18 mouse cellular contexts compared by ENCODE assay signal in the genomic region with DNA sequence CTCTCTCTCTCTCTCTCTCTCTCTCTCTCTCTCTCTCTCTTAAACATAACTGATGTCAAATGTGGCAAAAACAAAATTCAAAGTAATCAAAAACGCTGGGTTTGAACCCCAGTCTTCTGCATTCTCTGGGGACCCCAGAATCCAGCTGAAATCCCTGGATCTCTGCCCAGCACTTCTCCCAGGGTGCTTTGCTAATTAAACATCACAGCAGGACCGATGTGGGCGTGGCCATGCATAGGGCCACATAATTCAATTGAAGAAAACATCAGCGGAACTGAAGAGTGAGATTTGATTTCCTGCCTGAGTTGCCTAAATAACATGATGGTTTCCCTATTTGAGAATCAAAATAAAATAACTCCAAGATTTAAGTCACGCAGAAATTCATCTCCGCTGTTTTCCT.
DNase-seq lines count a peak whose midpoint lies in the region; ATAC-seq and TF ChIP-seq lines count a peak whose summit lies in the region.
"Had no signal": no experiment of that assay in that cellular context is flagged by ENCODE, and none has a peak within 500 bp of the region (broad histone marks: within the 10 kb centered on the region; RNA-seq: fewer than 3 reads in every experiment).

No protein-coding gene starts in this region.

- H3K36me3 ChIP-seq in embryonic facial prominence, embryonic 12.5 days: no peaks in the 10 kb centered on the region
- H3K36me3 ChIP-seq in embryonic facial prominence, embryonic 10.5 days (replicated peaks): no peaks in the 10 kb centered on the region
- H3K36me3 ChIP-seq in kidney, embryonic 15.5 days: no peaks in the 10 kb centered on the region
- H3K36me3 ChIP-seq in kidney, adult 2 months (ENCODE audit: control insufficient read depth, insufficient read depth, low read length): no peaks in the 10 kb centered on the region
- no peaks in the 10 kb centered on the region for H3K36me3 ChIP-seq in midbrain, embryonic 14.5 days (ENCODE audit: control insufficient read depth, insufficient read depth, low read length)
- H3K36me3 ChIP-seq in midbrain, embryonic 11.5 days (ENCODE audit: control insufficient read depth, insufficient read depth, low read length): no peaks in the 10 kb centered on the region
- H3K36me3 ChIP-seq: limb, embryonic 10.5 days; liver, embryonic 13.5 days; neural tube, embryonic 12.5 days had no signal

- H3K27ac ChIP-seq in embryonic facial prominence, embryonic 12.5 days: peak overlapping the region; percentile 43; the same call in 1 of the 2 replicates
- no peak overlapping the region for H3K27ac ChIP-seq in embryonic facial prominence, embryonic 10.5 days (replicated peaks)
- peak overlapping the region; percentile 6; the same call in 1 of the 2 replicates for H3K27ac ChIP-seq in kidney, embryonic 15.5 days
- H3K27ac ChIP-seq in kidney, adult 2 months (ENCODE audit: insufficient read depth, low read depth, low read length): no peak overlapping the region
- no peak overlapping the region for H3K27ac ChIP-seq in midbrain, embryonic 14.5 days (replicated peaks; ENCODE audit: low read depth, low read length)
- H3K27ac ChIP-seq in midbrain, embryonic 11.5 days (ENCODE audit: low read depth, low read length): no peak overlapping the region
- H3K27ac ChIP-seq: layer of hippocampus, adult 2 months; limb, embryonic 10.5 days; liver, embryonic 13.5 days; macrophage; neural tube, embryonic 12.5 days had no signal

- peaks cover 33% of the 10 kb centered on the region for H3K4me1 ChIP-seq in embryonic facial prominence, embryonic 12.5 days
- peaks cover 8% of the 10 kb centered on the region; the same call in 1 of the 2 replicates for H3K4me1 ChIP-seq in embryonic facial prominence, embryonic 10.5 days
- peaks cover 14% of the 10 kb centered on the region for H3K4me1 ChIP-seq in kidney, embryonic 15.5 days
- no peaks in the 10 kb centered on the region for H3K4me1 ChIP-seq in kidney, adult 2 months (ENCODE audit: control insufficient read depth, insufficient read depth, low read length)
- no peaks in the 10 kb centered on the region for H3K4me1 ChIP-seq in midbrain, embryonic 14.5 days (ENCODE audit: control insufficient read depth, insufficient read depth, low read length)
- H3K4me1 ChIP-seq in midbrain, embryonic 11.5 days (ENCODE audit: control insufficient read depth, insufficient read depth, low read length): no peaks in the 10 kb centered on the region; the same call in 1 of the 2 replicates
- H3K4me1 ChIP-seq: limb, embryonic 10.5 days; liver, embryonic 13.5 days; neural tube, embryonic 12.5 days had no signal

- no peak overlapping the region for H3K4me2 ChIP-seq in embryonic facial prominence, embryonic 12.5 days (replicated peaks)
- H3K4me2 ChIP-seq in kidney, embryonic 15.5 days: no peak overlapping the region
- H3K4me2 ChIP-seq in midbrain, embryonic 14.5 days (ENCODE audit: low read length): no peak overlapping the region
- H3K4me2 ChIP-seq in midbrain, embryonic 11.5 days: no peak overlapping the region
- H3K4me2 ChIP-seq: liver, embryonic 13.5 days; neural tube, embryonic 12.5 days had no signal

- H3K9me3 ChIP-seq in embryonic facial prominence, embryonic 12.5 days: no peaks in the 10 kb centered on the region
- no peaks in the 10 kb centered on the region for H3K9me3 ChIP-seq in embryonic facial prominence, embryonic 10.5 days
- no peaks in the 10 kb centered on the region for H3K9me3 ChIP-seq in kidney, embryonic 15.5 days (replicated peaks)
- no peaks in the 10 kb centered on the region for H3K9me3 ChIP-seq in midbrain, embryonic 14.5 days (ENCODE audit: control insufficient read depth, low read length)
- no peaks in the 10 kb centered on the region for H3K9me3 ChIP-seq in midbrain, embryonic 11.5 days (ENCODE audit: control insufficient read depth, low read length)
- H3K9me3 ChIP-seq: limb, embryonic 10.5 days; liver, embryonic 13.5 days; neural tube, embryonic 12.5 days had no signal

- no peak for TF ChIP-seq CTCF in kidney, adult 2 months (conservative IDR thresholded peaks at IDR 0.05; ENCODE audit: insufficient read depth, insufficient read length, low read depth, low read length)

- DNase-seq in embryonic facial prominence, embryonic 10.5 days (ENCODE audit: low spot score): no peak
- DNase-seq in kidney, adult 2 months: no peak
- peak; percentile 37 for DNase-seq in midbrain, embryonic 14.5 days
- DNase-seq in midbrain, embryonic 11.5 days (ENCODE audit: low spot score, missing footprints): no peak
- peak; percentile 68 to 76 for DNase-seq in kidney, postnatal 4 days
- DNase-seq in adrenal gland, postnatal 10 days: no peak
- DNase-seq: cerebellum, adult 18-20 months; liver, embryonic 13.5 days; thymus, postnatal 4 days had no signal

- H3K4me3 ChIP-seq in embryonic facial prominence, embryonic 12.5 days: no peak overlapping the region
- no peak overlapping the region for H3K4me3 ChIP-seq in embryonic facial prominence, embryonic 10.5 days
- H3K4me3 ChIP-seq in kidney, embryonic 15.5 days (replicated peaks): no peak overlapping the region
- no peak overlapping the region for H3K4me3 ChIP-seq in kidney, adult 2 months (ENCODE audit: insufficient read depth, low read depth, low read length)
- no peak overlapping the region for H3K4me3 ChIP-seq in midbrain, embryonic 14.5 days (replicated peaks; ENCODE audit: low read depth, low read length)
- no peak overlapping the region for H3K4me3 ChIP-seq in midbrain, embryonic 11.5 days (ENCODE audit: low read depth, low read length)
- H3K4me3 ChIP-seq: layer of hippocampus, adult 2 months; limb, embryonic 10.5 days; liver, embryonic 13.5 days; neural tube, embryonic 12.5 days had no signal

- WGBS in embryonic facial prominence, embryonic 12.5 days: 50% methylated on average over 6 of the region's 6 CpGs
- WGBS in embryonic facial prominence, embryonic 10.5 days: 66% methylated on average over 6 of the region's 6 CpGs
- WGBS in kidney, embryonic 15.5 days: 60% methylated on average over 6 of the region's 6 CpGs
- WGBS in kidney, adult 2 months: 67% methylated on average over 6 of the region's 6 CpGs
- WGBS in midbrain, embryonic 14.5 days: 67% methylated on average over 6 of the region's 6 CpGs
- WGBS in midbrain, embryonic 11.5 days: 70% methylated on average over 6 of the region's 6 CpGs

- H3K9ac ChIP-seq in embryonic facial prominence, embryonic 12.5 days: no peak overlapping the region
- no peak overlapping the region for H3K9ac ChIP-seq in kidney, embryonic 15.5 days
- no peak overlapping the region for H3K9ac ChIP-seq in midbrain, embryonic 14.5 days (replicated peaks; ENCODE audit: low read length)
- H3K9ac ChIP-seq in midbrain, embryonic 11.5 days (ENCODE audit: low read length): no peak overlapping the region
- H3K9ac ChIP-seq: liver, embryonic 13.5 days; neural tube, embryonic 12.5 days had no signal

- TF ChIP-seq POLR2A in kidney, adult 2 months (IDR thresholded peaks at IDR 0.05; ENCODE audit: low read depth, low read length): no peak

- ATAC-seq in embryonic facial prominence, embryonic 12.5 days (ENCODE audit: insufficient number of reproducible peaks, insufficient read depth, low FRiP score, low TSS enrichment): no peak
- no peak for ATAC-seq in kidney, embryonic 15.5 days (replicated peaks; ENCODE audit: low FRiP score)
- no peak for ATAC-seq in midbrain, embryonic 14.5 days (ENCODE audit: low FRiP score, low TSS enrichment)
- ATAC-seq in midbrain, embryonic 11.5 days (ENCODE audit: low FRiP score): no peak
- ATAC-seq: hindbrain, embryonic 16.5 days; midbrain, embryonic 16.5 days; Patski had no signal

- H3K27me3 ChIP-seq in embryonic facial prominence, embryonic 12.5 days: no peaks in the 10 kb centered on the region
- no peaks in the 10 kb centered on the region for H3K27me3 ChIP-seq in embryonic facial prominence, embryonic 10.5 days (replicated peaks; ENCODE audit: low read depth, poor library complexity, severe bottlenecking)
- H3K27me3 ChIP-seq in kidney, embryonic 15.5 days: no peaks in the 10 kb centered on the region
- no peaks in the 10 kb centered on the region for H3K27me3 ChIP-seq in kidney, adult 2 months (replicated peaks; ENCODE audit: control insufficient read depth, insufficient read depth, low read length)
- H3K27me3 ChIP-seq in midbrain, embryonic 14.5 days (ENCODE audit: control insufficient read depth, insufficient read depth, low read length): no peaks in the 10 kb centered on the region
- H3K27me3 ChIP-seq in midbrain, embryonic 11.5 days (ENCODE audit: control insufficient read depth, insufficient read depth, low read length): no peaks in the 10 kb centered on the region
- H3K27me3 ChIP-seq: liver, embryonic 13.5 days; neural tube, embryonic 12.5 days; Patski had no signal

Comparison
In these comparisons a context has a peak if more than half of its experiments do, and no peak if none do; other contexts are left out.
1. H3K27ac ChIP-seq: peak in embryonic facial prominence, embryonic 12.5 days (single experiment) and kidney, embryonic 15.5 days (single experiment); none in embryonic facial prominence, embryonic 10.5 days (single experiment), kidney, adult 2 months (single experiment), midbrain, embryonic 14.5 days (single experiment) and midbrain, embryonic 11.5 days (single experiment).
2. DNase-seq: peak in midbrain, embryonic 14.5 days (single experiment) and kidney, postnatal 4 days (2 of 2); none in embryonic facial prominence, embryonic 10.5 days (single experiment), kidney, adult 2 months (single experiment), midbrain, embryonic 11.5 days (single experiment) and adrenal gland, postnatal 10 days (single experiment).